Mouse (Mus musculus) embryonic fibroblast, embryonic 13.5 days (primary cell): ENCODE results near the gene Dyrk1a.

ENCODE experiments used
- CTCF ChIP-seq: IDR thresholded peaks from 2 replicates; pipeline ENCODE4 v1.5.1; 2011; ENCODE audit warnings: mild to moderate bottlenecking, control low read depth, low read length, moderate library complexity, borderline replicate concordance; ENCODE audit not compliant: insufficient read depth
- POLR2A ChIP-seq: IDR thresholded peaks from 2 replicates; pipeline ENCODE4 v1.6.1; 2011; ENCODE audit warnings: low read depth, mild to moderate bottlenecking, control low read depth, low read length, moderate library complexity

- TF ChIP-seq CTCF (no peak), POLR2A (no peak)
Observed at GRCm38 (mm10) chr16:94652091-94652713, 82.4 kb downstream of the Dyrk1a start.
